Mouse (Mus musculus): ENCODE measurements at regions not wholly inside any gene's neighbourhood (a gene's known extent, or its start where the extent isn't known, plus 50 kb on each side); places are given as distances from the start of the nearest gene placed in this dataset.

- peak; percentile 62 to 69 for DNase-seq (ENCODE audit: low spot score in 2 of 2)
- intact Hi-C loops (cut with DNase I): loop anchor here (2.0 kb wide), 1 partner anchor 525 kb away; the partner anchor contains the start of gene Slitrk5
Observed at GRCm38 (mm10) chr14:111149653-111150052, 394.7 kb upstream of the Slitrk6 start.

DNA sequence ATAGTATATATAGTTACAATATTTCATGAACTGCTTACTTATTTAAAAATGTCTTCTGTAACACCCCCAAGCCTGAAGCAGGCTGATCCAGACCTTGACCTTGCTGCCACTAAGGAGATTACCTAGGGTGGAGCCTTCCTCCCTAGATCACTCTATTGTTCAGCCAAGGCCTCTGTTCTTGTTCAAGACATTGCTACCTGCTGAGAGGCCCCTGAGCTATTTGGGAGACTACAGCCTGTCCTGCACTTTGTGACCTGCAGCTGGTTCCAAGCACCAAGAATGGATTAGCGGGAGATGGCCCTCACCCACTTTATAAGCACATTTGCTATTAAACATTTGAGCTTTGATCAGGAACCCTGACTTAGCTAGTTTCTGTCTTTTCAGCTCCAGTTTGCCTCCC lies 361.7 kb upstream of the Slitrk6 start:
- intact Hi-C loops (cut with DNase I): no loop called here
- no peak for DNase-seq (ENCODE audit: low spot score in 2 of 2)

GRCm38 (mm10) chr14:111103579-111103978 lies 348.6 kb upstream of the Slitrk6 start:
- DNase-seq (ENCODE audit: low spot score in 2 of 2): no peak
- intact Hi-C loops (cut with DNase I): no loop called here

DNA sequence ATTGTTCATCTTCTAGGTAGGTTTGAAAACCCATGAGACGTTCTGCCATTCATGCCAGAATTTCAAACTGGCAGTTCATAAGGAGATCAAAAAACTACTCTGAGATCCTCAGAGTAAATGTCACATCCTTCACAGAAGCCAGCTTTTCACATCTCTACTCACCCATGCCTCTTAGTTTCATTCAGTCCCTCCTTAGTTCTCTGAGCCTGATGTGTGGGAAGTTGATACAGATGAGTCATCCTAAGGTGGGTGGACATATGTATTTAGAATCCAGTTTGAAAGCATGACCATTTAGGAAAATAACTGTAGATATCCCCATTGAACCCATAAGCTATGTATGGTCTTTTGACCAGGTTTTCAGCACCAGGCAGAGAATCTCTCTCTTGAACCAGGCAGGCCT lies 345.3 kb upstream of the Slitrk6 start:
- intact Hi-C loops (cut with DNase I): no loop called here
- DNase-seq (ENCODE audit: low spot score in 2 of 2): peak in 1 of 2 experiments; percentile 50

- peak in 1 of 2 experiments; percentile 44 for DNase-seq (ENCODE audit: low spot score in 2 of 2)
- intact Hi-C loops (cut with DNase I): no loop called here
Observed at GRCm38 (mm10) chr14:111096229-111096628, 341.3 kb upstream of the Slitrk6 start.

DNA sequence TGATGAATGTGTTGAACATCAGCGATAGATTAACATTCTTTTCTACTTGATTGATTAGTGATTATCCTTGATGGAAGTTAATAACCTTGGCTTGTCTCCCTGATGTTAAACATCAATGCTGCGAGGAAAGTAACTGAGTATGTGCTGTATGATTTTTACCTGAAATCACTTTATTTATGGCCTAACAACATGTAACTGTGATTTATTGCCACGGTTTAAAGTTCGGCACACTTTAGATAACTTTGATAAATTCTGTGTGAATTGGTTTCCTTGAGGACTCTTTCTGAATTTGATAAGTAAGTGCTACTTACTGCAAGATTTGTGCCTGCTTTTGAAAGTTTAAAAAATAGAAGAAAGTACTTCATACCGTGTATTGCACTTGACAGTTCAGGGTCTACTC lies 319.6 kb upstream of the Slitrk6 start:
- DNase-seq (ENCODE audit: low spot score in 2 of 2): no peak
- intact Hi-C loops (cut with DNase I): no loop called here

GRCm38 (mm10) chr14:111073529-111073928 lies 318.6 kb upstream of the Slitrk6 start:
- DNase-seq (ENCODE audit: low spot score in 2 of 2): no peak
- intact Hi-C loops (cut with DNase I): no loop called here
